8 mouse cellular contexts compared by ENCODE assay signal in genomic region chr13:97145834-97146233, GRCm38 (mm10). TPM values are rescaled to one million over a fixed set of nuclear protein-coding genes. Genes with fewer than 3 reads are reported as not detected.
DNase-seq lines count a peak whose midpoint lies in the region; ATAC-seq lines count a peak whose summit lies in the region.

No protein-coding gene starts in this region.

- H3K4me1 ChIP-seq in forebrain, embryonic 14.5 days (ENCODE audit: control insufficient read depth, insufficient read depth, low read length): no peaks in the 10 kb centered on the region
- no peaks in the 10 kb centered on the region for H3K4me1 ChIP-seq in forebrain, embryonic 15.5 days
- no peaks in the 10 kb centered on the region for H3K4me1 ChIP-seq in midbrain, embryonic 14.5 days (ENCODE audit: control insufficient read depth, insufficient read depth, low read length)
- no peaks in the 10 kb centered on the region for H3K4me1 ChIP-seq in midbrain, embryonic 15.5 days

- H3K27me3 ChIP-seq in forebrain, embryonic 14.5 days (replicated peaks; ENCODE audit: control insufficient read depth, insufficient read depth, low read length): no peaks in the 10 kb centered on the region
- H3K27me3 ChIP-seq in forebrain, embryonic 15.5 days: no peaks in the 10 kb centered on the region
- H3K27me3 ChIP-seq in midbrain, embryonic 14.5 days (ENCODE audit: control insufficient read depth, insufficient read depth, low read length): no peaks in the 10 kb centered on the region
- H3K27me3 ChIP-seq in midbrain, embryonic 15.5 days (replicated peaks): no peaks in the 10 kb centered on the region

- H3K36me3 ChIP-seq in forebrain, embryonic 14.5 days (ENCODE audit: control insufficient read depth, insufficient read depth, low read length): peaks cover 63% of the 10 kb centered on the region
- H3K36me3 ChIP-seq in forebrain, embryonic 15.5 days: peaks cover 50% of the 10 kb centered on the region
- H3K36me3 ChIP-seq in midbrain, embryonic 14.5 days (ENCODE audit: control insufficient read depth, insufficient read depth, low read length): peaks cover 64% of the 10 kb centered on the region
- peaks cover 31% of the 10 kb centered on the region for H3K36me3 ChIP-seq in midbrain, embryonic 15.5 days (replicated peaks)

- no peak overlapping the region for H3K4me2 ChIP-seq in forebrain, embryonic 14.5 days (ENCODE audit: low read length)
- no peak overlapping the region for H3K4me2 ChIP-seq in forebrain, embryonic 15.5 days (replicated peaks)
- no peak overlapping the region for H3K4me2 ChIP-seq in midbrain, embryonic 14.5 days (ENCODE audit: low read length)
- H3K4me2 ChIP-seq in midbrain, embryonic 15.5 days: no peak overlapping the region

- 60% methylated on average over 4 of the region's 4 CpGs for WGBS in forebrain, embryonic 14.5 days
- 60% methylated on average over 4 of the region's 4 CpGs for WGBS in forebrain, embryonic 15.5 days
- 62% methylated on average over 4 of the region's 4 CpGs for WGBS in midbrain, embryonic 14.5 days
- WGBS in midbrain, embryonic 15.5 days: 63% methylated on average over 4 of the region's 4 CpGs

- no peak overlapping the region for H3K27ac ChIP-seq in forebrain, embryonic 14.5 days (ENCODE audit: low read depth, low read length)
- H3K27ac ChIP-seq in forebrain, embryonic 15.5 days (replicated peaks): no peak overlapping the region
- no peak overlapping the region for H3K27ac ChIP-seq in midbrain, embryonic 14.5 days (replicated peaks; ENCODE audit: low read depth, low read length)
- no peak overlapping the region for H3K27ac ChIP-seq in midbrain, embryonic 15.5 days

- peak; percentile 69 for DNase-seq in forebrain, embryonic 14.5 days (ENCODE audit: low spot score)
- DNase-seq in midbrain, embryonic 14.5 days: peak; percentile 82
- DNase-seq in brain, adult 2 months (ENCODE audit: low read depth, low spot score): peak; percentile 62
- peak; percentile 61 for DNase-seq in forelimb bud, embryonic 11.5 days (ENCODE audit: low read depth, low spot score)
- DNase-seq in Muller cell, postnatal 12 days (ENCODE audit: inconsistent ontology term): no peak

- H3K9me3 ChIP-seq in forebrain, embryonic 14.5 days (replicated peaks; ENCODE audit: control insufficient read depth, low read length): no peaks in the 10 kb centered on the region
- no peaks in the 10 kb centered on the region for H3K9me3 ChIP-seq in forebrain, embryonic 15.5 days
- H3K9me3 ChIP-seq in midbrain, embryonic 14.5 days (ENCODE audit: control insufficient read depth, low read length): no peaks in the 10 kb centered on the region
- no peaks in the 10 kb centered on the region for H3K9me3 ChIP-seq in midbrain, embryonic 15.5 days

- H3K4me3 ChIP-seq in forebrain, embryonic 14.5 days (ENCODE audit: low read depth, low read length): no peak overlapping the region
- H3K4me3 ChIP-seq in forebrain, embryonic 15.5 days: no peak overlapping the region
- no peak overlapping the region for H3K4me3 ChIP-seq in midbrain, embryonic 14.5 days (replicated peaks; ENCODE audit: low read depth, low read length)
- no peak overlapping the region for H3K4me3 ChIP-seq in midbrain, embryonic 15.5 days

- H3K9ac ChIP-seq in forebrain, embryonic 14.5 days (ENCODE audit: low read length): no peak overlapping the region
- no peak overlapping the region for H3K9ac ChIP-seq in forebrain, embryonic 15.5 days (replicated peaks)
- no peak overlapping the region for H3K9ac ChIP-seq in midbrain, embryonic 14.5 days (replicated peaks; ENCODE audit: low read length)
- no peak overlapping the region for H3K9ac ChIP-seq in midbrain, embryonic 15.5 days

- ATAC-seq in forebrain, embryonic 14.5 days: no peak
- no peak for ATAC-seq in forebrain, embryonic 15.5 days (replicated peaks)
- no peak for ATAC-seq in midbrain, embryonic 14.5 days (ENCODE audit: low FRiP score, low TSS enrichment)
- ATAC-seq in midbrain, embryonic 15.5 days (replicated peaks): no peak
- peak; percentile 97 for ATAC-seq in megakaryocyte progenitor cell, adult 5-6 weeks (replicated peaks; ENCODE audit: poor library complexity)

RNA-seq across cellular contexts. Expression of gene Gfm2, which starts 8.1 kb away (rescaled TPM):
- 22.9 and 25.5 TPM in 2 replicates for polyA plus RNA-seq in forebrain, embryonic 14.5 days (2014; fragmentation: Nextera tagmentation; extraction: Ambion mirVana)
- polyA plus RNA-seq in forebrain, embryonic 15.5 days (2015; fragmentation: Nextera tagmentation; extraction: Ambion mirVana): 32.0 and 34.8 TPM in 2 replicates
- 26.9 and 36.5 TPM in 2 replicates for polyA plus RNA-seq in midbrain, embryonic 14.5 days (2014; fragmentation: Nextera tagmentation; extraction: Ambion mirVana)
- 31.4 and 36.4 TPM in 2 replicates for polyA plus RNA-seq in midbrain, embryonic 15.5 days (2015; fragmentation: Nextera tagmentation; extraction: Ambion mirVana)
- 14.6 and 15.9 TPM in 2 replicates for total RNA-seq in megakaryocyte progenitor cell, adult 5-6 weeks (2015)
- 20.9 and 35.3 TPM in 2 replicates for total RNA-seq in megakaryocyte progenitor cell, adult 5-6 weeks (2017)

RNA-seq across cellular contexts. Expression of gene Nsa2, which starts 8.1 kb away (rescaled TPM):
- polyA plus RNA-seq in forebrain, embryonic 14.5 days (2014; fragmentation: Nextera tagmentation; extraction: Ambion mirVana): 51.6 and 61.9 TPM in 2 replicates
- polyA plus RNA-seq in forebrain, embryonic 15.5 days (2015; fragmentation: Nextera tagmentation; extraction: Ambion mirVana): 41.8 and 42.4 TPM in 2 replicates
- 46.1 and 48.1 TPM in 2 replicates for polyA plus RNA-seq in midbrain, embryonic 14.5 days (2014; fragmentation: Nextera tagmentation; extraction: Ambion mirVana)
- 33.0 and 35.2 TPM in 2 replicates for polyA plus RNA-seq in midbrain, embryonic 15.5 days (2015; fragmentation: Nextera tagmentation; extraction: Ambion mirVana)
- total RNA-seq in megakaryocyte progenitor cell, adult 5-6 weeks (2015): 255 and 278 TPM in 2 replicates
- total RNA-seq in megakaryocyte progenitor cell, adult 5-6 weeks (2017): 307 and 349 TPM in 2 replicates

RNA-seq across cellular contexts. Expression of gene Gm6169, which starts 46.8 kb away (rescaled TPM):
- polyA plus RNA-seq in forebrain, embryonic 14.5 days (2014; fragmentation: Nextera tagmentation; extraction: Ambion mirVana): 1.1 and 1.6 TPM in 2 replicates
- polyA plus RNA-seq in forebrain, embryonic 15.5 days (2015; fragmentation: Nextera tagmentation; extraction: Ambion mirVana): 0.92 and 1.5 TPM in 2 replicates
- polyA plus RNA-seq in midbrain, embryonic 14.5 days (2014; fragmentation: Nextera tagmentation; extraction: Ambion mirVana): 0.61 and 1.1 TPM in 2 replicates
- 0.64 and 0.77 TPM in 2 replicates for polyA plus RNA-seq in midbrain, embryonic 15.5 days (2015; fragmentation: Nextera tagmentation; extraction: Ambion mirVana)
- total RNA-seq in megakaryocyte progenitor cell, adult 5-6 weeks (2015): 3.6 and 4.2 TPM in 2 replicates
- 0.41 and 0.87 TPM in 2 replicates for total RNA-seq in megakaryocyte progenitor cell, adult 5-6 weeks (2017)

RNA-seq across cellular contexts. Expression of gene Hexb, which starts 52.3 kb away (rescaled TPM):
- 38.0 and 41.9 TPM in 2 replicates for polyA plus RNA-seq in forebrain, embryonic 14.5 days (2014; fragmentation: Nextera tagmentation; extraction: Ambion mirVana)
- polyA plus RNA-seq in forebrain, embryonic 15.5 days (2015; fragmentation: Nextera tagmentation; extraction: Ambion mirVana): 27.5 and 34.8 TPM in 2 replicates
- polyA plus RNA-seq in midbrain, embryonic 14.5 days (2014; fragmentation: Nextera tagmentation; extraction: Ambion mirVana): 32.4 and 38.7 TPM in 2 replicates
- 35.8 and 43.1 TPM in 2 replicates for polyA plus RNA-seq in midbrain, embryonic 15.5 days (2015; fragmentation: Nextera tagmentation; extraction: Ambion mirVana)
- 47.2 and 54.0 TPM in 2 replicates for total RNA-seq in megakaryocyte progenitor cell, adult 5-6 weeks (2015)
- total RNA-seq in megakaryocyte progenitor cell, adult 5-6 weeks (2017): 38.6 and 39.3 TPM in 2 replicates
